Mouse (Mus musculus) testis, adult 2 months (tissue): Measurements from ENCODE around the gene Klhl31.

Experiments
- CTCF ChIP-seq: fragments of 200-500 bp; IDR thresholded peaks from 2 replicates; pipeline ENCODE4 v1.5.1; 2012; ENCODE audit warnings: low read depth, mild to moderate bottlenecking, inconsistent platforms, low read length, moderate library complexity; ENCODE audit not compliant: control insufficient read depth, insufficient read depth, insufficient replicate concordance
- POLR2A ChIP-seq: fragments of 200-500 bp; IDR thresholded peaks from 2 replicates; pipeline ENCODE4 v1.6.1; 2012; ENCODE audit warnings: low read depth, mild to moderate bottlenecking, inconsistent platforms, low read length, moderate library complexity; ENCODE audit not compliant: control insufficient read depth

GRCm38 (mm10) chr9:77620077-77620476 is 16.2 kb upstream of the Klhl31 start:
- no peak for TF ChIP-seq CTCF
- TF ChIP-seq POLR2A, result no peak
